ENCODE assay signal across 10 mouse cellular contexts in the genomic region with DNA sequence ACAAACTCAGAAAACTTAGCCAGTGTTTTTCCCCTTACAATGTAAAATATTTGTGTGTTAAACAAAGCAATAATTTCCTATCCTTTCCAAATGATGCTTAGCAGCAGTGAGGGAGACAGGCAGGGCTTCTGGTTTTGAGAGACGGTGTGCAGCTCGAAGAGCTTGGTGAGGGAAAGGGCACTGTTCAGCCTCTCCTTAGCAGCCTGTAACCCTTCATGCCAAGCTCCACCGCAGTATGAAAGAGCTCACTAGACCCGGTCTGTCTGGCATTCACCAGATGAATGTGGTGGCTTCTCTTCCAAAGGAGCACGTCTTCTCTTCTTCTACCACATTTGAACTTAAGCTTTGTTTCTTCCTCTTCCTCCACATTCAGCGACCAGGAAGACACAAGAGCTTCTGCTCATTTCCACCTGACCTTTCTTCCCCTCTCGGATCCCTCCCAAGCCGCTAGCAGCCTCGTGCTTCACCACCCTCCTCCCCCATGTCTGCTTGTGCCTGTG.
DNase-seq lines count a peak whose midpoint lies in the region; ATAC-seq and TF ChIP-seq lines count a peak whose summit lies in the region.
"Had no signal": no experiment of that assay in that cellular context is flagged by ENCODE, and none has a peak within 500 bp of the region (broad histone marks: within the 10 kb centered on the region; RNA-seq: fewer than 3 reads in every experiment).

No protein-coding gene starts in this region.

- no peaks in the 10 kb centered on the region for H3K36me3 ChIP-seq in forebrain, embryonic 13.5 days (ENCODE audit: poor library complexity, severe bottlenecking)
- H3K36me3 ChIP-seq in forebrain, embryonic 11.5 days (ENCODE audit: control insufficient read depth, insufficient read depth, low read length), result no peaks in the 10 kb centered on the region

- no peaks in the 10 kb centered on the region for H3K27me3 ChIP-seq in forebrain, embryonic 13.5 days
- no peaks in the 10 kb centered on the region for H3K27me3 ChIP-seq in forebrain, embryonic 11.5 days (ENCODE audit: control insufficient read depth, insufficient read depth, low read length)

- H3K9ac ChIP-seq in forebrain, embryonic 13.5 days, result no peak overlapping the region
- no peak overlapping the region for H3K9ac ChIP-seq in forebrain, embryonic 11.5 days (ENCODE audit: low read length)
- H3K9ac ChIP-seq: liver, embryonic 14.5 days had no signal

- no peak for TF ChIP-seq CTCF in layer of hippocampus, adult 2 months (conservative IDR thresholded peaks at IDR 0.05)

- no peak for ATAC-seq in forebrain, embryonic 13.5 days
- ATAC-seq in forebrain, embryonic 11.5 days (replicated peaks; ENCODE audit: low FRiP score), result no peak
- ATAC-seq in megakaryocyte, adult 5-6 weeks (ENCODE audit: poor library complexity, severe bottlenecking), result peak; percentile 53

- 81% methylated on average over 9 of the region's 9 CpGs for WGBS in forebrain, embryonic 13.5 days
- WGBS in forebrain, embryonic 11.5 days, result 85% methylated on average over 9 of the region's 9 CpGs

- H3K4me3 ChIP-seq in forebrain, embryonic 13.5 days, result no peak overlapping the region
- H3K4me3 ChIP-seq in forebrain, embryonic 11.5 days (ENCODE audit: low read depth, low read length), result no peak overlapping the region
- H3K4me3 ChIP-seq in layer of hippocampus, adult 2 months, result no peak overlapping the region

- 0 out of 2 replicates have a peak overlapping the region, but pooled peaks have one; percentile 10 for H3K27ac ChIP-seq in forebrain, embryonic 13.5 days
- H3K27ac ChIP-seq in forebrain, embryonic 11.5 days (ENCODE audit: low read depth, low read length), result no peak overlapping the region
- peak overlapping the region; percentile 82 for H3K27ac ChIP-seq in layer of hippocampus, adult 2 months
- H3K27ac ChIP-seq: liver, embryonic 14.5 days had no signal

- H3K4me2 ChIP-seq in forebrain, embryonic 13.5 days, result no peak overlapping the region
- no peak overlapping the region for H3K4me2 ChIP-seq in forebrain, embryonic 11.5 days (ENCODE audit: low read depth, low read length, severe bottlenecking)

- peaks cover 42% of the 10 kb centered on the region for H3K4me1 ChIP-seq in forebrain, embryonic 13.5 days
- peaks cover 7% of the 10 kb centered on the region for H3K4me1 ChIP-seq in forebrain, embryonic 11.5 days (replicated peaks; ENCODE audit: control insufficient read depth, insufficient read depth, low read length)

- H3K9me3 ChIP-seq in forebrain, embryonic 13.5 days (replicated peaks), result no peaks in the 10 kb centered on the region
- H3K9me3 ChIP-seq in forebrain, embryonic 11.5 days (ENCODE audit: control insufficient read depth, low read length), result no peaks in the 10 kb centered on the region

- DNase-seq in forebrain, embryonic 11.5 days (ENCODE audit: low spot score), result no peak
- DNase-seq in layer of hippocampus, adult 2 months (ENCODE audit: low spot score in 2 of 2), result no peak
- no peak for DNase-seq in layer of hippocampus, postnatal 14 days (ENCODE audit: low spot score in 2 of 2)
- peak; percentile 62 for DNase-seq in brain, adult 2 months (ENCODE audit: low read depth, low spot score)
- no peak for DNase-seq in left cerebral cortex, adult 18-20 months (ENCODE audit: low spot score in 2 of 2)
- DNase-seq in thymus, postnatal 14 days, result no peak
- DNase-seq: kidney, adult 11 months had no signal
